Mouse (Mus musculus): ENCODE measurements around the gene Ubxn7. TPM values are rescaled to one million over a fixed set of nuclear protein-coding genes. Genes with fewer than 3 reads are reported as not detected.

The Ubxn7 gene
- polyA plus RNA-seq, 1 experiment from 2014 or later: 4.0 TPM

- Histone ChIP-seq H3K36me3 (ENCODE audit: inconsistent target) (no peaks in the 10 kb centered on the region), H3K27ac (peak overlapping the region; percentile 84), H3K4me3 (ENCODE audit: inconsistent target) (no peak overlapping the region), H3K79me2 (ENCODE audit: inconsistent target) (no peaks in the 10 kb centered on the region)
- WGBS (ENCODE audit: missing documents): 78% methylated on average over 3 of the region's 3 CpGs
These were observed 64.4 kb downstream of the Ubxn7 start for GRCm38 (mm10) chr16:32396541-32396835.

GRCm38 (mm10) chr16:32398206-32398605 lies 66.1 kb downstream of the Ubxn7 start:
- Histone ChIP-seq H3K79me2 (ENCODE audit: inconsistent target) (no peaks in the 10 kb centered on the region), H3K4me3 (ENCODE audit: inconsistent target) (no peak overlapping the region), H3K36me3 (ENCODE audit: inconsistent target) (no peaks in the 10 kb centered on the region), H3K27ac (no peak overlapping the region)
- WGBS (ENCODE audit: missing documents): 81% methylated on average over 3 of the region's 3 CpGs

DNA sequence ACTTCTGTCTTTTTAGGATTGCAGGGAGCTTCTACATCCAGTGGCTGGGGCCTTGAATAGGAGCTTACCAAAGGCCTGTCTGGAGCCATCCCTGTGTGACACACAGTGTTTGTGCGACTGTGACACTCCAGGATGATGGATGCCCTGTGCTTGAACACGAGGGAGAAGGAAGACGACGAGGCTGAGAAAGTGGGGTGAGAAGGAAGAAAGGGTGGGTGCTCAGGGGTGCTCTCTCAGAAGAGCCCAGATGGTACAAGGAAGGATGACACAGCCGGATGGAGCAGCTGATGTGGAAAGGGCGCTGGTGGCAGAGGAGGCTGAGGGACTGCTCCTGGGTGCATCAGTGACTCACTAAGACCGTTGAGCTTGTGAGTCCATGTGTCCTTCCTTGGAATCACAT lies 68.2 kb downstream of the Ubxn7 start, which contains the start of gene Tm4sf19:
Tm4sf19 (plus strand) TSS at position 240 of the 400 bp plus-strand sequence.
- Histone ChIP-seq H3K79me2 (ENCODE audit: inconsistent target) (no peaks in the 10 kb centered on the region), H3K36me3 (ENCODE audit: inconsistent target) (no peaks in the 10 kb centered on the region), H3K4me3 (ENCODE audit: inconsistent target) (no peak within 1 kb of the TSS), H3K27ac (peak within 1 kb of the TSS; percentile 69)
- WGBS (ENCODE audit: missing documents): 70% methylated on average over 7 of the region's 7 CpGs

DNA sequence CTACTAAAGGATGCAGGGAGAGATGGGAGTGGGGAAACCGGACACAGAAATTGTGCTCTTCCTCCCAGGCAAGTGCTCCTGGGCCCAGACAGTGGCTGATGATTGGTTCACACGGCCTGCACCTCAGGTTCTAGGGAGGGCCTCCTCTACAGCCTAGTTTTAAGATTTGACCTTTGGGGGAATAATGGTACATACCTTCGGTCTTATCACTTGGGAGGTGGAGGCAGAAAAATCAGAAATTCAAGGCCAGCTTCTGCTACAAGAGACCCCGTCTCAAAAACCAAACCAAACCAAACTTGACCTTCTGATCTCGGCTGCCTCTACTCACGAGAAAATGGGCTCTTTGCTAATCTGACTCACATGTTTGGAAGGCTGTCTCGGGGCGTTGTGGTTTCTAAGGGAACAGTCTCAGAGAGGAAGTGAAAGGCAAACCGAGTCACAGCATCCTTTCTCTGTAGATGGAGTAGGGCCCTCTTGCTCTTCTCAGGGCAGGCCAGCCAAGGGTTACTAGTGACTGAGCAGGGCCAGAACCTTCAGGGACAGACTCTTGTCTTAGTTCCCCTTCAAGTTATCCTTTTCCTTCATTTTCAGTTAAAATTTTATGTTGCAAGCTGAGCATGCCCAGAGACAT lies 69.4 kb downstream of the Ubxn7 start:
- WGBS (ENCODE audit: missing documents): 29% methylated on average over 9 of the region's 9 CpGs

DNA sequence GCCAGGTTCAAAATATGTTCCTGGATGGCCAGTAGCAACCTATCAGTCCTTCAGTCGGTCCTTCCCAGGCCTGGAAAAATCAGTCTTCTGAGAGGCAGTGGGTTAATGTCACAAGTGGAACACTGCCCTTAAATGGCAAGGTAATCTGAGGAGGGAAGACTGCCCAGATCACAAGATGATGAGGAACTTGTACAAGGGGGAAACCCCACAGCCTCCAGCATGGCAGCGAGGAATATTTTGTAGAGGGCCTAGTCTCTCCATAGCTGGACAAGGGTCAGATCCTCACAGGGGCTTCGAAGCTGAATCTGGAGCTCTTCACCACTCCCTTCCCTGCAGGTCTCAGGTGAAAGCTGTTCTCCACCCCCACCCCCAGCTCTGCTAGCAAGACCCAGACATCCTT lies 70.8 kb downstream of the Ubxn7 start:
- Histone ChIP-seq H3K79me2 (ENCODE audit: inconsistent target) (no peaks in the 10 kb centered on the region), H3K27ac (peak overlapping the region; percentile 69), H3K36me3 (ENCODE audit: inconsistent target) (no peaks in the 10 kb centered on the region), H3K4me3 (ENCODE audit: inconsistent target) (no peak overlapping the region)
- whole genome bisulfite sequencing (ENCODE audit: missing documents): 70% methylated on average over 3 of the region's 3 CpGs

More for the DNA sequence above, 69.4 kb downstream of the Ubxn7 start:
- Histone ChIP-seq H3K36me3 (ENCODE audit: inconsistent target) (no peaks in the 10 kb centered on the region), H3K27ac (peak overlapping the region; percentile 69), H3K79me2 (ENCODE audit: inconsistent target) (no peaks in the 10 kb centered on the region), H3K4me3 (ENCODE audit: inconsistent target) (no peak overlapping the region)

- WGBS (ENCODE audit: missing documents): 96% methylated on average over 9 of the region's 9 CpGs
- H3K4me3 ChIP-seq (ENCODE audit: inconsistent target): no peak overlapping the region
- H3K27ac ChIP-seq: no peak overlapping the region
- no peaks in the 10 kb centered on the region for H3K79me2 ChIP-seq (ENCODE audit: inconsistent target)
- H3K36me3 ChIP-seq (ENCODE audit: inconsistent target): no peaks in the 10 kb centered on the region
These were observed 73.7 kb downstream of the Ubxn7 start for GRCm38 (mm10) chr16:32405716-32406115.

GRCm38 (mm10) chr16:32406671-32407070 lies 74.6 kb downstream of the Ubxn7 start:
- Histone ChIP-seq H3K27ac (no peak overlapping the region), H3K36me3 (ENCODE audit: inconsistent target) (no peaks in the 10 kb centered on the region), H3K79me2 (ENCODE audit: inconsistent target) (no peaks in the 10 kb centered on the region), H3K4me3 (ENCODE audit: inconsistent target) (no peak overlapping the region)
- 75% methylated on average over 6 of the region's 6 CpGs for WGBS (ENCODE audit: missing documents)

GRCm38 (mm10) chr16:32407730-32408129 lies 75.7 kb downstream of the Ubxn7 start:
- WGBS (ENCODE audit: missing documents): 64% methylated on average over 10 of the region's 10 CpGs
- Histone ChIP-seq H3K36me3 (ENCODE audit: inconsistent target) (no peaks in the 10 kb centered on the region), H3K4me3 (ENCODE audit: inconsistent target) (no peak overlapping the region), H3K27ac (no peak overlapping the region), H3K79me2 (ENCODE audit: inconsistent target) (no peaks in the 10 kb centered on the region)

GRCm38 (mm10) chr16:32417457-32417856 lies 85.4 kb downstream of the Ubxn7 start:
- 100% methylated on average over 1 of the region's 1 CpGs for WGBS (ENCODE audit: missing documents)
- H3K36me3 ChIP-seq (ENCODE audit: inconsistent target): no peaks in the 10 kb centered on the region
- no peak overlapping the region for H3K4me3 ChIP-seq (ENCODE audit: inconsistent target)
- no peak overlapping the region for H3K27ac ChIP-seq
- H3K79me2 ChIP-seq (ENCODE audit: inconsistent target): peaks cover 11% of the 10 kb centered on the region; the same call in 1 of the 2 replicates

DNA sequence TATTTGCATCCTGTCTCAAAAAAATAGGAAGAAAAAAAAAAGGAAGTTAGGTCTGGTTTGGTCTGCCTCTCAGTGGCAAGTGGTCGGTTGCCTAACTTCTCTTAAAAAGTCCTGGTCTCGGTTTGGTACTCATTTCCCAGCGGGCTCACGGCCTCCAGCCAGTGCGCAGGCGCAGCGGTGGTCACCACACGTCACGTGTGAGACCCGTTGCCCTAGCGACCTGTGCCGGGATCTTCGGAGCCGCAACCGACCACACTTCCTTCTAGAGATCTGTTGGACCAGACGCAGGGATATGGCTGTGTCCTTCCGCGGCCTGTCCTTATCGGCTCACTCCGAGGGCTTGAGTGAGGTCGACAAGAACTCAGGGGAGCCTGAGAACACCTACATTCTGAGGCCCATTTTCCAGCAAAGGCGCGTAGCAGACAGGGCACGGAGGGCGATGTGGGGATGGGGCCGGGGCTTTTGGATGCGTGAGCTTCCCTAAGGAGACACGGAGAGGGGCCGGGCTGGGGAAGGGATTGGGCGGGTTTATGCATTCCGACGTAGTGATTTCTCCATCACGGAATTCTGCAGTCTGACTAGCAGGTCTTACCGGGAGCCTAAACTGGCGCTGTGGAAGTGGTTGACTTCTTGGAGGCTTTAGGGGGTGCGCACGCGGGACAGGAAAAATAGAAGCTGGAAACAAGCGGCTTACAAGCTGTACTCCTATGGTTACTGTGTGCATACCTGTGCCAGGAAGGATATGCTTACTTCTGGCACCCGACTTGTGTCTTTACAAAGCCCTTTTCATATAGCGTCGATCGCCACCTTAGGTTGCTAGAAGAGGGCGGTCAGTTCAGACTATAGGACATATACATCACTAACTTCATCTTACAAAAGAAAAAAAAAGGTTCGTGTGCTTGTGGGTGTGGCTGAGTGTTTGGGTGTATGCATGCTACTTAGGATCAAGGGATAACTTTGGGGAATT lies 87.7 kb downstream of the Ubxn7 start, which contains the start of gene Tctex1d2:
Tctex1d2 (plus strand) TSS at position 186 of the 967 bp plus-strand sequence.
- Histone ChIP-seq H3K4me3 (ENCODE audit: inconsistent target) (peak within 1 kb of the TSS; percentile 76), H3K36me3 (ENCODE audit: inconsistent target) (no peaks in the 10 kb centered on the region), H3K79me2 (ENCODE audit: inconsistent target) (peaks cover 11% of the 10 kb centered on the region; the same call in 1 of the 2 replicates), H3K27ac (peak within 1 kb of the TSS; percentile 78)
- 2% methylated on average over 40 of the region's 45 CpGs for WGBS (ENCODE audit: missing documents)

- Histone ChIP-seq H3K27ac (no peak overlapping the region), H3K4me3 (ENCODE audit: inconsistent target) (no peak overlapping the region), H3K79me2 (ENCODE audit: inconsistent target) (peaks cover 18% of the 10 kb centered on the region), H3K36me3 (ENCODE audit: inconsistent target) (no peaks in the 10 kb centered on the region)
- WGBS (ENCODE audit: missing documents): 97% methylated on average over 3 of the region's 3 CpGs
These were observed 95.4 kb downstream of the Ubxn7 start for GRCm38 (mm10) chr16:32427506-32427905.

DNA sequence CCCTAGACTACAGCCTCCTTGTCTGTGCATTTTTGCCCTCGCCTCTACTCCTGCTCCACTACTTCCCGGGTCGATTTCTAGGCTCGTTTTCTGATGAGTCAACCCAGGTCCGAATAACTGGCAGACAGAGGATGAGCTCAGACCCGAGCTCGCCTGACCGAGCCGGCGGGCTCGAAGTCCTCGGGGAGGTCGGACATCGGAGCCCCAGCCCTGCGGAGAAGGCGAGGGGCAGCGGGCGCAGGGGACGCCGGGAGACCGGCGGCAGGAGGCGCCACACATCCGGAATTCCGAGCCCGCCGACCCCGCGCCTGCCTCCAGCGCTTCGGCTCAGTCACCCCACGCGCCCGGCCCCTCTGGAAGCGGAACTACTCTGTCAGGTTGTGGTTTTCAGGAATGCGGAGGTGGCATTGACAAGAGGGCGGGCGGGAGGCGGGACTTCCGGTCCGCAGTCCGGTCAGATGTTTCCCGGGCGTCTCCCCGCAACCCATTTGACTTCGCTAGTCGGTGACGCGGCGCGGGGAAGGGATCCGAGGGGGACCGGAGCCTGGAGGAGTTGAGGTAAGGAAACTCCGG lies 98.5 kb downstream of the Ubxn7 start, which contains the start of gene Pcyt1a:
Pcyt1a (plus strand) TSS at position 448 of the 573 bp plus-strand sequence.
- Histone ChIP-seq H3K27ac (peak within 1 kb of the TSS; percentile 87), H3K36me3 (ENCODE audit: inconsistent target) (no peaks in the 10 kb centered on the region), H3K79me2 (ENCODE audit: inconsistent target) (peaks cover 48% of the 10 kb centered on the region), H3K4me3 (ENCODE audit: inconsistent target) (peak within 1 kb of the TSS; percentile 99)
- under 1% methylated on average over 50 of the region's 54 CpGs for WGBS (ENCODE audit: missing documents)

- H3K27ac ChIP-seq: peak overlapping the region; percentile 87
- peak overlapping the region; percentile 99 for H3K4me3 ChIP-seq (ENCODE audit: inconsistent target)
- 1% methylated on average over 28 of the region's 28 CpGs for WGBS (ENCODE audit: missing documents)
- H3K36me3 ChIP-seq (ENCODE audit: inconsistent target): no peaks in the 10 kb centered on the region
- H3K79me2 ChIP-seq (ENCODE audit: inconsistent target): peaks cover 54% of the 10 kb centered on the region
These were observed 99.1 kb downstream of the Ubxn7 start for GRCm38 (mm10) chr16:32431047-32431591.

- Histone ChIP-seq H3K79me2 (ENCODE audit: inconsistent target) (peaks cover 62% of the 10 kb centered on the region), H3K4me3 (ENCODE audit: inconsistent target) (peak overlapping the region; percentile 99), H3K27ac (0 out of 2 replicates have a peak overlapping the region, but pooled peaks have one; percentile 1), H3K36me3 (ENCODE audit: inconsistent target) (no peaks in the 10 kb centered on the region)
- 90% methylated on average over 1 of the region's 1 CpGs for WGBS (ENCODE audit: missing documents)
These were observed 99.9 kb downstream of the Ubxn7 start for GRCm38 (mm10) chr16:32431926-32432325.
